Mouse (Mus musculus): ENCODE results near the gene Tcp11l2.
A peak's percentile ranks its signal among the peaks of the same experiment; 100 is the strongest.

Gene Tcp11l2

DNA sequence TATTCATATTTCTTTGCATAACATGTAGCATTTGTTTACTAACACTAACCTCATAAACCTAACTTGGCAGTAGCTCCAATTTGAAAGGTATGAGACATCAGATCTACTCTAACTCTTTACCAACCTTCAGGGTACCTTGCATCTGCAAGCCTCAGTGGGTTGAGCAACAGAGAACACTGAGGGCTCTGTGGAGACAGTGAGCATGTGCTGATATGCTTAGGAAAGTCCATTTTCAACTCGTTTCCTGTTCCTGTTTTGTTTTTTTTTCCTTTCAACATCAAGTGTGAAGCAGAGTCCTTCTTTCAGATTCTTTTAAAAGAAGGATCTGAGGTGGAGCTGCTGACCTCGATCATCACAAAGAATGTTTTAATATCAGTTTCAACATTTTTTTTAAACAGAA lies 20.3 kb upstream of the Tcp11l2 start:
- DNase-seq (ENCODE audit: low read depth, low spot score) = no peak

DNA sequence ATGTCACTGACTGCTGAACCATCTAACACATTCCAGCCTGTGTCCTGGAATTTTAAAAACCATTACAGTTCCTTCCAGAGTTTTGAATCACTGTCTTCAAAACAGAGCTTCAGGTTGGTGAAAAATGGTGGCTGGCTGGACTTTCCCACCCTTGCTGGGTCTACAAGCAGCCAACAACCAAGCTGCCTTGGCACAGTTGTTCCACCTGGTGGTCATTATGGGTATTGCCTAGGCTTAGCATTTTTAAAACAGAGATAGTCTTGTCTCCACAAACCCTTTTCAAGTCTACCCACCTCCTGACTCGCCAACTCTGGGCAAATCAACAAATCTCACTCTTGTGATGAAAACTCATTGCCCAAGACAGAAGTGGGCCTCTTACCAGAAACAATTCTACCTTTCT lies 17.9 kb upstream of the Tcp11l2 start:
- DNase-seq (ENCODE audit: low read depth, low spot score) = no peak

DNA sequence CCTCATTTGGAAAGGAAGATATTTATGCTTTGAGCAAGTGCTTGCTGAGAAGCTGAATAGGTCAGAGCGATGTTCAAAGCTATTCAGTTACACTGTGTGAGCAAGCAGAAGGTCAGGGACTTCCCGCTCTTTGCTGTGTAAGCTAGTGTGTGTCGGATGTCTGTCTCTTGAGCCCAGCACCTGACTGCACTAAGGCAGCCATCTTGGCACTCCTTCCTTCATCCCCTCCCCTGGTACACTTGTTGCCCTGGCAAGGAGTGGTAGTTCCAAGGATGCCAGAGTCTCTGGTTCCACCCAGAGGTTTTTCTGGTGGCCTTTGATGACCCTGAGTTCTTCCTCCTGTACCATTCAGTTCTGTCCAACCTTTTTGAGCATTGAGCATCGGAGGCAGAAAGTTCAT lies 16.4 kb upstream of the Tcp11l2 start:
- DNase-seq (ENCODE audit: low read depth, low spot score) = no peak

DNA sequence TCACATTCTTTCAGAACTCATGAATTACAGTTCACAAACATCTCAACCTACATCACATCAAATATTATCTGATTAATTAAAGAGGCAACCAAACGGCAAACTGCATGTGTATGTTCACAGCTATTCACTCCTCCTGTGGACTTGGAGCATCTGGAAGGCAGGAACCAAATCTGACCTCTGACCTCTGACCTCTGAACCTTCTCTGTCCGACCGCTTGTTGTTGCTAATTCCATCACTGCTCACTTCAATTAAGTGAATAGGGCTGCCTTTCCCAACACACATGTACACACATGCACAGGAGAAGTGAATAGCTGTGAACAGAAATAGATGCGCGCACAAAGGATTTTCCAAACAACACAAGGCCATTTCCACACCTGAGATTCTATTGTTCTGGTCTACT lies 14.3 kb upstream of the Tcp11l2 start:
- DNase-seq (ENCODE audit: low read depth, low spot score) = no peak

DNA sequence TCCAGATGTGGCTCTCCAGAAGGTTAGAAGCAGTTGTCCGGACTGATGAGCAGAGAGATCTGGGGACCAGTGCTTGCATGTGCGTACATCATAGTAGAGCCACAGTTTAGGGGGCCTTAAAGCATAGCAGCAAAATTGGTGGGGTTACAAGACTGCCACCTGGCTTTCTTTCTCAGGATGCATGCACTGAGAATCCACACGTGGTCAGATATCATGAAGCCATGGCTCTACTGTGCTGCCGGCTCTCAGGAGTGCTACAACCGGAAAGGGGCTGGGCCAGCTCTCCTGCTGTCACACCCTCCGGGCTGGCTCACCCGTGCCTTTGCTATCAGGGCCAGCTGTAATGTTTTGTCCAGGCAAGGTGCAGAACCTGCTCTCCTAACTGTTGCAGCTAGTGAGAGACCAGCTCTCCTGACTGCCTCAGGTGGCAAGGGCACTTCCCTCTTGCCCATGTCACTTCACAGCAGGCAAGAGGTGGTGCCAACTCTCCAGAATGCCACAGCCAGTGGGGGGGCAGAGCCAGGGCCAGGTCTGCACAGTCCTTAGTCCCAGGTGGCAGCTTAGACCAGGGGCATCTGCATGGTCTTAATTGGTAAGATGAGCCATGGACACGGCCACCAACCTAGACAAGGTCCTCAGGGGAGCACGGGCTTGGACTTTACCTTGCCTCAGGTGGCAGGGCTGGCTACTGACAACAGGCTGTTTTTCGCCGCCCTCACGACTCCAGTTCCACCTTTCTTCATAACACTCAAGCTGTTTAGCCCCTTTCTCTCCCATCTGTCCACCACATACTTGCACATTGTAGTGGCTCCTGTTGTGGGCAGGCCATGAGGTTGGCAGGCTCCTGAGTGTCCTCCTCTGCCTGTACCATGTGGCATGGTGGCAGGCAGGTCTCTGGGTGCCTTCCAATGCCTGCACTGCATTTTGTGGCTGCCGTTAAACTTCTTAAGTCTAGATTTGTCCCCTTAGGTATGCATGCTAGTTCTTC lies 13.6 kb upstream of the Tcp11l2 start:
- peak; percentile 47 for DNase-seq (ENCODE audit: low read depth, low spot score)

DNA sequence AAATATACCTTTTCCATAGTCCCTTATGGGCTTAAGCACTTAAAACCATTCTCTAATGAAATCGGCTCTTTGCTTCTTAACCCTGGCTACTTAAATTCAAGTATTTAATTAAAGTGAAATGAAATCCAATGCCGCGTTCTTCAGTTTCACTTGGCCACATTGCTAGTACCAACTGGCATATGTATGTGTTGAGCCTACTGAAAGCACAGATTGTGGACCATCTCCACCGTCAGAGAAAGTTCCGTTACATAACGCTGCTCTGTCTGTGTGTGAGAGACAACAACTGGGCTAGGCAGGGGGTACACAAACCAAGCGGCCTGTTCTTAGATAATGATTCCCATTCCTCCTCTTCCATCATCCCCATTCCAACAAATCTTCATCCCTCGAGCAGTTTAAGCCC lies 12.0 kb upstream of the Tcp11l2 start:
- DNase-seq (ENCODE audit: low read depth, low spot score) = no peak

DNA sequence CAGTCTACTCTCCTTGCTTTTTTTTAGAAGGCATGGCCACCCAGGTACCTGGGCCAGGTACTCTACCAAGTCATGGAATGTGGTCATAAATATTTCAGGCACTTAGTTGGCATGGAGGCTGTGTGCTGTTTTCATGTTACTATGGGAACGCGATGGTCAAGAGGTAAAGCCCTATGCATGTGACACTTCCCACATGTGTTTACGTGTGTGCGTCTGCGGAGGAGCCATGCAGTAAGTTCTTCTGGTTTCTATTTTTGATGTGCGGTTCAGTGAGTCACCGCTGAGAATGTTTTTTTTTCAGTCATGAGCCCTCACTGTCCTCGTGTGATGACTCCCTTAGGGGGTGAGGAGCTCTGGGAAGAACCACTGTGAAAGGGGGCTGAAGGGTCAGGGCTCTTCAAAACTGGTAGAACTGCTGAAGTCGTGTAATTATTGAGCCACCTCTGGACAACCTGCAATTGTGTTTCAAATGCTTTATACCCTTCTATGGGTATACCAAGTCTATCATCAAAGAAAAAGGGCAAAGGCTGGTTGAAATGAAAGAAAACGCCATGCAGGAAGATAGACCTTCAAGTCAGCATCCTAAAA lies 5.3 kb upstream of the Tcp11l2 start:
- DNase-seq (ENCODE audit: low read depth, low spot score) = no peak

DNA sequence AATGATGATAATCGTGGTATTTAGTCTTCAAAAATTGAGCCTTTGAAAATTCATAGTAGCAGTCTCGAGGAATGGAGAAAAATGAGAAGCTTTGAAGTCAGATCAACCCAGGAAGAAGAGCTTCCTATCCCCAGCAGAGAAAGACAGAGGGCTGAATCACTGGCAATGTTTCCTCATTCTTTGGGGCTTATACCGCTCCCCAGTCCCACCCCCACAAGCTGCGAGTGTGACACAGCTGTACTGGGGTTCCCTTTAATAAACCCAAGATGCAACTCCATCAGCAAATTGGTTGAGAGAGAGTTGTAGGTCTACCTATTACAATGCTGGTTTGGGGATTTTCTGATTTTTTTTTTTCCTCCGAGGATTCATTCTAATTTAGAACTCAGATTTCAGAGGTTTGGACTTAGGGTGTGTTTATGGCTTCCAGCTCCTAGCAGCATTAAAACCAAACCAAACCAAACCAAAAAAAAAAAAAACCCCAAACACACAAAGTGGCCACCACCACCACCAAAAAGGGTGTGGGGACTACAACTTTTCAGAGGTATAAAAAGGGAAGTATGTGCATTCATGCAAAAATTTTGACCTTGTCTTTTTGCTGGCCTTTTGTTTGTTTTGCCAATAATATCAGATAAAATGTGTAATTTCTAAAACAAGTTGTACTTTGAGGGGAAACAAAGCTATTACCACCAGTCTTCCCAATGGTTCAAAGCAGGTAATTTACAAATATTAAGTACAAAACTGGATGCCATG lies 2.6 kb upstream of the Tcp11l2 start:
- no peak for DNase-seq (ENCODE audit: low read depth, low spot score)

DNA sequence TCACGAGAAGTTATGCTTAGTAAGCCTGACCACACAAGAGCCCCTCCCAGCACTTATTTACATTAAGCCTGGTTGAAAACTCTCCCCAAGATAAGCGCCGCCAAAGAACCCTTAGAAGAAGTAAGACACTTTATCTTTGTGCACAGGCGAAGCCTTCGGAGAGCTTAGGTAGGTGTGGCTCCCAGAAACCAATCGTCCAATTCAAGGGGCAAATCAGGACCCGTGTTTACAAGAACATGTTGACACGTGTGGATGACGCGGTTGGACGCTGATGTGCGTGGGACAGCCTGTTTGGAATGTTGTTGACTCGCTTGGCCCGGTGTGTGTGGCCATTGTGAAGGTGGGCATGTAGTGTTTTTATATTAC lies 414 bp upstream of the Tcp11l2 start:
- no peak for DNase-seq (ENCODE audit: low read depth, low spot score)

DNA sequence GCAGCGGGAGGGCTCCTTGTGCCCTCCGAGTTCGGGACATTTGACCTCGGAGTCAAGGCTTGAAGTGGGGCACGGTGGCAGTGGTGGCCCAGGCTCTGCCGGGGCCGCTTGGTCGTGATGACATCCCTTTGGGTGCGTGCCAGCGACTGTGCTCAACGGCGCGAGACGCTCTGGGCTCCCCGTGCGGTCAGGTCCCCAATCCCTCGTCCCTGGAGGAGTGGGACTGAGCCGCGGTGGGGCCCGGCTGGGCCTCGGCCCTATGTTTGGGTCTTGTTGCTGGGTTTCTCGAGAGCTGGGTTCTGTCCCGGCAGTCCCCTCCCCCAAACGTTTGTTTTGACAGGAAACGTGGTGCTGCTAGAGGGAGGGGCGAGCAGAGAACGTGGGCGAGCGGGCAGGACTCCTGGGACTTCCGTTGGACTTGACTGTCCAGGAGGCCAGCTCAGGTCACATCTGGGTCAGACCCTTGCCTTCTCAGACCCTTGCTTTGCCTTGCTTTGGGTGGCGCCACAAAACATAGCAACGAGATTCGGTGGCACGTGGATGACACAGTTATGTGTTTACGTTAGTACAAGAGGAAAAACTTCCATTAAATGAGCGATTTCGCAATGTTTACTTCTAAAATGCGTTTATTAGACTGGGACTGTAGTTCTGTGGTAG lies 773 bp downstream of the Tcp11l2 start:
- peak; percentile 31 for DNase-seq (ENCODE audit: low read depth, low spot score)

DNA sequence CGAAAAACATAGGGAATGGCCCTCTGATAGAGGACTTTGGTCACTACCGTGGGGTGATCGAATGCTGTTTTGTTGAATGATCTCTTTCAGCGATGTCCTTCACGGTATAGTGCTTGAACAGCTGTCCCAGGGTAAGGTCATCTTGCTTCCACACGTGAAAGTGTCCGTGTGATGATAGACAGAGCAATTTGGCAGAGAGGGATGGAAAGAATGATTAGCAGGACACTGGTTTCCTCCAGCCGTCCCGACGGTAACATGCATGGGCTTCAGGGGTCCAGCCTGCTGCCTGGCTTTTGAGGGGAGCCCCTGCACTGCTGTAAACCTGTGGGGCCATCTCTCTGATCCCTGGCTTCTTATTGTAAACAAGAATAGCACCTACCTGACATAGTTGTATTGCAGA lies 2.3 kb downstream of the Tcp11l2 start:
- no peak for DNase-seq (ENCODE audit: low read depth, low spot score)

DNA sequence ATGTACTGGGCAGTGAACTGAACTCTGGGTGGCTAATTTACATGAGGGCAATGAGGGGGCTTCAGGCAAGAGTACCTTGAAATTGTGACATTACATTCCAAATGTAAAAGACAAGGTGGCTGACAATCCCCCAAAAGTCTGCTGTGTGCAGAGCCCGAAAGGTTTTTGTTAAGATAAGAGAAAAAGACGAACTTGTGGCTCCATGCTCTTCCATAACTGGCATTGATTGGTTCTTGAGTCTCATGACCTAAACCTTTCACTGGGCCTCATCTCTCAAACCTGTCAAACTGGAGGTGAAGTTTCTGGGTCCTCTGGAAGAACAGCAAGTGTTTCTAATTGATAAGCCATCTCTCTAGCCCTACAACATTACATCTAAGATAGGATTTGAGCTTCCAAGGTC lies 3.1 kb downstream of the Tcp11l2 start:
- DNase-seq (ENCODE audit: low read depth, low spot score) = no peak

DNA sequence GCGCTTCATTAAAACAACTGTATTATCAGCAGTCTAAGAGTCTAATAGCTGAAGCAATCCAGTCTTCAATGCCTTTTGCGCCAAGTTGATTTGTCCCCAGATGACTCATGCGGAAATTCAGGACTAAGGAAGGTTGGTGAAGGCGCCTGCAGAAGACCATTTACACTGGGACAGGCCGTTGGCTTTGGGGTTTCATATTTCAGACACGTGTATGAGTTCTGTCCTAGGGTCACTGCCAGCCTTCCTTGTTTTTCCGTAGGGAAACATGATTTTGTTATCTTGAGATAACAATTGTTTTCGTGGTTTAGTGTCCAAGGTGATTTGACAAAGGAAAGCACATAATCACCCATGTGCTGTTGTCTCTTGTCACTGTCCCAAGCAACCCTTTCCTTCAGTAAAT lies 4.8 kb downstream of the Tcp11l2 start:
- no peak for DNase-seq (ENCODE audit: low read depth, low spot score)

DNA sequence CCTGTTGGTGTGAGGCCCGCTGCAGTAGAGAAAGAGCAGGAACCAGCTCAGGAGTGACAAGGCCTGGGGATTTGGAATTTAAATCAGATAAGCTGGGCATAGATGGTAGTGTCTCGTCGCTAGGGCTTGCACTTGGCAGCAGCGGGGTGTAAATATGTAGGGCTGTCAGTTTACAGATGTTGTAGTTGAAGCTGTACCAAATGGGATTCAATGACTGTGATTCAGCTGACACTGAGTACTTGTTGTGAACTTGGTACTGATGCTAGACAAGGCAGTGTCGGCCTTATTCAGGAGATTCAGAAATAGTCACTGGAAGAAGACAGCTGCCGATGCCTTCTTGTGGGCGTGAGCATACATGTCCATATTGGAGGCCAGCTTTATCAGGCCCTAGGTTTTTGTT lies 5.8 kb downstream of the Tcp11l2 start:
- DNase-seq (ENCODE audit: low read depth, low spot score) = no peak

DNA sequence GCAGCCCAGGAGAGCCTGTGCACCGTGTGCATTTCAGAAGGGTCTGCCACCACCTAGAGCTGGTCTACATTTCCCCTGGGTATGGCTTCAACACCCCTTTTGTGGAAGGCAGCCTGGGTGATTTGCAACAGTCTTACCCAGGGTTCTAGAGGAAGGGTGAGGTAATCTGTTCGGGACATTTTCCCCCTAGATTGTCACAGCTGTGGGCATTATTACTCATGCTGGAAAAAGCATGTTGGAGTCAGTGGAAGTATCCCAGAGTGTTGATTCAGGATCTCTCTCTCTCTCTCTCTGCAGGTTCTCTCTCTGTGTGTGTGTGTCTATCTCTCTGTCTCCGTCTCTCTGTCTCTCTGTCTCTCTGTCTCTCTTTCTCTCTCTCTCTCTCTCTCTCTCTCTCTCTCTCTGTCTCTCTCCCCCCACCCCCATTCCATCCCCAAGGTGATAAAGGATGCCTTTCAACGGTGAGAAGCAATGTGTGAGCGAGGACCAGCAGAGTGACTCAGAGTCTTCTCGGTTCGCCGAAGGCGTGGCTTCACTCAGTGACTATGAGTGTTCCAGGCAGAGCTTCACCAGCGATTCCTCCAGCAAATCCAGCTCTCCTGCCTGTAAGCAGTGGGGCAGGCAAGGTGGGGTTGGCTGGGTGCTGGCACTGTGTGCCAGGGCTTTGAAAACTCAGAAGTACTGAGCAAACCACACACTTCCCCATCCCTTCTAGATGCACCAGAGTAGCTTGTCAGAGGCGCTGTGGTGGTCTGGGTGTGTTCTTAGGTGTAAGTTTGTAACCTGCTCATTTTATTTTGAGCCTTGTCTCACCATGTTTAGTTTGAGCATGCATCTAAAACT lies 8.2 kb downstream of the Tcp11l2 start:
- no peak for DNase-seq (ENCODE audit: low read depth, low spot score)

DNA sequence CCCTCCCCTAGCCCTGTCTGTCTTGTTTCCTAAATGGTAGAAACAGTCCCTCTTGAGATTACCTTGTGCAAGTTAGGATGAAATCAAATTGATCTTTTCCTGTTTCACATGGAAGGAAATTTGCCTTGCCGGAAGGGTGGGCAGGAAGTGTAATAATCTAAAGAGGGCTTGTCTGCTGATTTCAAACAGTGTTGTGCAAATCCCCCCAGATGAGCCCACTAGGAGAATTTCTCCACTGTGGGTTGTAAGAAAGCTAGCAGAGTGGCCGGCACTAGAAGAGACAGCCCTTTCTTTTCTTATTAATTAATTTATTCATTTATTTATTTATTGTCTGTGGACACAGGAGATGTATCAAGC lies 8.8 kb downstream of the Tcp11l2 start:
- no peak for DNase-seq (ENCODE audit: low read depth, low spot score)

DNA sequence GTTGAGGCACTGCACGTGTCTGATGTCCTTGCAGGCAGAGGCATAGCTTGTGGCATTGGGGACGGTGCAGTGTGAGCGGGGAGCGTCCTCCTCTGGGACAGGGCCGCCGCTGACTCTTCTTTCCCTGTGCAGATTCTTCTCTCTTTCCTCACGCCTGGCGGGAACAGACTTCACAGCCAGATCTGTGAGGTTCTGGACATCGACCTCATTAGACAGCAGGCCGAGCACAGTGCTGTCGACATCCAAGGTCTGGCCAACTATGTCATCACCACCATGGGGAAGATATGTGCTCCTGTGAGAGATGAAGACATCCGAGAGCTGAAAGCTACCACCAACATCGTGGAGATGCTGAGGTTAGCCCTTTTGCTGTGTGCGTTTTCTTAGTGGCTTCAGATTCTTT lies 14.5 kb downstream of the Tcp11l2 start:
- DNase-seq (ENCODE audit: low read depth, low spot score) = no peak

DNA sequence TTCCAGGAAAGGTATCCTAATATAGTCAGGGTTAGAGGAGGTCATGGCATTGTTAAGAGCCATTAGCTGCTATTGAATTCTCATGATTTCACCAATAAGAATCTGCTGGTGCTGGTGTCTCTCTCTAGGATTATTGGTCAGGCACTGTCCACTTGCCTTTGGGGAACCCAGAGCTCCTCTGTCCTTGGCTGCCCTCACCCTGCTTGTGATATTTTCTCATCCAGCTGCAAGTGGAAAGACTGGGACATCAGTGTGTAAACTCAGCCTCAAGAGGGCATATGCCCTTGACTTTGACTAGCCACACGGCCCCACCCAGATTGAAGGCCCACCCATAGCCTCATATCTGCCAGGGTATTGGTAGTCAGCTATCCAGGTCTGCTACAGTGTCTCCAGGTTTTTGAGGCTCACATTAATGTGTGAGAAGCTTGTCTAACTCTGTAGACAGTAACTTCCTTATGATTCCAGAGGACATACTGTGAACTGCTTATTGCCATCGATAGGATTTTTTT lies 15.3 kb downstream of the Tcp11l2 start:
- DNase-seq (ENCODE audit: low read depth, low spot score) = no peak

DNA sequence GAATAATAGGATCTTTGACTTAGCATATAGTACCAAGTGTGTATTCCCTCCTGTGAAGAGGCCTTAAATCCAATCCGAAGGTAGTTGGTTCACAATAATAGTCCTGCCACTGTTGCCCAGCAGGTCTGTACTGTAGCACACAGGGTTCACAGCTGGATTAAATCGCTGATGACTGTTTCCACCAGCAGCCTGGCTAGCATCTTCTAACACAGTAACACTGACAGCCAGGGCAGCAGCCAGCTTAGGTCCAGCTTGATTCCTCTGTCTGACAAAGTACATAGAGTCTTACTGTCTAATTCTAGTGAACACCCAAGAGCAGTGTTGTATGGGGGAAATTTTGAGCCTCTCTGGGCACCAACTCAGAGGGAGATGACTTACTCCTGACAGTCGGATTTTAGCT lies 16.3 kb downstream of the Tcp11l2 start:
- no peak for DNase-seq (ENCODE audit: low read depth, low spot score)

DNA sequence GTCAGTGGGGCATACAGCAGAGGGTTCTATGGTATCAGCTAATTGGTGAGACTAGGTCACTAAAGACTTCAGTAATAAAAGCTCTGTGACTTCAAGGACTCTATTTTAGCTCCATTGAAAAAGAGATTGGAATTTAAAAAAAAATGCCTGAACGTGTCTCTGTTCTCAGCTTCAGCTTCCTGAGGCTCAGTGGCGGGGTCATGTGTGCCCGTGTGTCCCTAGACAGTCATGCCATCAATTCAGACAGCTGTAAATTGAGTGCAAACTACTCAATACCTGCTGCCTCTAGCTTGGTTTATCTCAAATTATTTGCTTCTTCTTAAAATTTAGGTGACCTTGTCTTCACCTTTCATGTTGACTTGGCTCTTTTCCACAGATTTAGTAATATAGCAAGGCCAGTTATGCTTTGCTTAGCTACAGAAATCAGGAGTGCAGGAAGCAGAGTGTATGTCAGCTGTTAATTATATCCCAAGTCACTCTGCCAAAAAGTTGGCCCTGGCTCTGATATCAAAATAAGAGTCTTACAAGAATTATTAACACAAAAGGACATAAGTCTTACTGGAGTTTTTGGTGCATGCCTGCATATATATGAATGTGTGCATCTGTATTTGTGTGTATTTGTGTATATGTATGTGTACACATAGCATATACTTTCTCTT lies 20.8 kb downstream of the Tcp11l2 start:
- DNase-seq (ENCODE audit: low read depth, low spot score) = no peak

DNA sequence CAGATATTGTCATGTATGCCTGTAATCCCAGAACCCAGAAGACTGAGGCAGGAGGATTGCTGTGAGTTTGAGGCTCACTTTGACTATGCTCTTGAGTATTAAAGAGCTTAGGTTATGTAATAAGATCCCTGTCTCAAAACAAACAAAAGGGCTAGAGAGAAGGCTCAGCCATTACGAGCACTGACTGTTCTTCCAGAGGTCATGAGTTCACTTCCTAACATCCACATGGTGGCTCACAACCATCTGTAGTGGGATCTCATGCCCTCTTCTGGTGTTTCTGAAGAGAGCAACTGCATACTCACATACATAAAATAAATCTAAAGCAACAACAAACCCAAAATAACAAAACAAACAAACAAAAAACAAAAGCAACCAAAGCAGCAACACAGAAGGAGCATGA lies 21.7 kb downstream of the Tcp11l2 start:
- DNase-seq (ENCODE audit: low read depth, low spot score) = no peak

Measured in forelimb bud, embryonic 11.5 days (tissue).